Mouse (Mus musculus): Measurements from ENCODE around the gene Parp3.

DNA sequence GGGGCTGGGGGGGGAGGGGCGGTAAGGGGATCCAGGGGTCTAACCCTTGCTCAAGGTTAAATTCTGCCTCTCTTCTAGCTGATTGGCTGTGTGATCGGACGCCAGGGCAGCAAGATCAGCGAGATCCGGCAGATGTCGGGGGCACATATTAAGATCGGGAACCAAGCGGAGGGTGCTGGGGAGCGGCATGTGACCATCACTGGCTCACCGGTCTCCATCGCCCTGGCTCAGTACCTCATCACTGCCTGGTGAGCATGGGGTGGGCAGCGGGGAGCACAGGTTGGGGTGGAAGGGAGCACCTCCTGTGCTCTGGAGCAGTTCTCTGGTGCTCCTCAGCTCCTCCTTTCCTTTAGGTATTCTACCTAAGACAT lies 14.3 kb downstream of the Parp3 start:
- no peak for TF ChIP-seq CTCF (IDR thresholded peaks at IDR 0.05; ENCODE audit: low read depth)
- no peak for TF ChIP-seq EP300 (IDR thresholded peaks at IDR 0.05; ENCODE audit: low read depth)
